Mouse (Mus musculus) neutrophil, adult 5-6 weeks (primary cell): Measurements from ENCODE around the gene Cdc6. TPM values are rescaled to one million over a fixed set of nuclear protein-coding genes. Genes with fewer than 3 reads are reported as not detected.
"Not testable (repeated sequence)": the region's sequence is repeated elsewhere in the genome, so short reads cannot be mapped to it uniquely, and the experiment has no call there.

Source experiments
- ATAC-seq: fragments of 151-379, 151-347 bp; 2 replicates; pipeline ENCODE4 v1.8.0; 2017; ENCODE audit warnings: mild to moderate bottlenecking, moderate TSS enrichment; ENCODE audit not compliant: insufficient number of reproducible peaks, poor library complexity, low FRiP score, severe bottlenecking; ENCODE audit errors: extremely low read depth
- total RNA-seq: library from RNA; stranded (forward); fragments of 200-1000 nt; gene quantifications from 2 replicates; pipeline ENCODE4 v1.2.3, GENCODE M21; 2017

Cdc6 gene
- total RNA-seq, 1 experiment from 2014 or later = 2.2 TPM

- no peak for ATAC-seq
Observed at GRCm38 (mm10) chr11:98928186-98928893, 20.7 kb downstream of the Cdc6 start.

DNA sequence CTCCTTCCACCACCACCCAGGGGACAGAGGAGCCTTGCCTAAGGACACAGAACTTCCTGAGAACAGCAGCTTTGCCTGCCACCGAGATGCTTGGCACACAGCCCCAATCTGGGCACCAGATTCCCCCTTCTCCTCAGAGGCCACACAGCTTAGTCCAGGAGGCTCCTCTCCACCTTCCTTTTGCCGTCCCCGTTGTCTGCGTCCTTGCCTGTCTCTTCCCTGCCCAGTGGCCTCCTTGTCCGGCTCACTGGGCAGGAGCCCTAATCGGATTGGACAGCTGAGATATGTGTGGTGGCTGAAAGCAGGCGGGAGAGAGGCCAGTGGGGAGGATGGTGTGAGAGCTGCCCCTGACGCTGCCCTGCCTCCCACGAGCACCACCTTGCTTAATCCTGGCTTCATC is 21.9 kb downstream of the Cdc6 start:
- ATAC-seq = no peak

- no peak for ATAC-seq
Observed at GRCm38 (mm10) chr11:98930127-98930601, 22.6 kb downstream of the Cdc6 start.

- no peak for ATAC-seq
Observed at GRCm38 (mm10) chr11:98930773-98931512, 23.3 kb downstream of the Cdc6 start.

DNA sequence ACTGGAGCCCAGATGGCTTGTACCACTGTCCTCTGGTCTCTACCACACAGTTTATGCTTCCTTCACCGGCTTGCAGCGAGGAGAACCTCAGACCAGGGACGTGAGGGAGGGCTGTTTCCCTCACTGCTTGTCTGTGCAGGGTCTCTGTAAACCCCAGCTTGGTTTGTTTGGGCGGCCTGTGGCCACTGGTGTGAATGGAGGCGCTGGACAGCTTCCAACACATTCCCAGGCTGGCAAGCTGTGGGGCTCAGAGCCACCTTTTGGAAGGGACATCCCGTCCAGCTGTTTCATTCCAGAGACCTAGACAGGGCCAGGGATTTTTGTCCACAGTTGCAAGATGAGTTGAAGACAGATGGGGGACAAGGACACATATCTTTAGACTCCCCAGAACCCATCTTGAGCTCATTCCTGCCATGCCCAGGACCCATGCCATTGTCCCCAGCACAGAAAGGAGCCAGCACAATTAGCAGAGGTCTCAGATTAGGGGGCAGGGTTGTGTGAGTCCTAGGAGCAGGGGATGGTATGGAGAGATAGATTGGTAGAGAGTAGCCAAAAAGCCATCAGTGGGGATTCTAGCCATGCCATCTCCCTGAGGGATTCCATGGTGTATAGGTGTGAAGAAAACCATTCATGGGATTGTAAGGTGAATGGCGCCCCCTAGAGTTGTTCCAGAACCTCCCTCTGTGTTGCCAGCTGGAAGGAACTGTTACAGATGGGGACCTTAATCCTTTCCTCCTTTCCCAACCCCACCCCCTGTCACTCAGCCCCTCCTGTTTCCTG is 24.1 kb downstream of the Cdc6 start:
- ATAC-seq = no peak

GRCm38 (mm10) chr11:98932293-98933091 is 24.9 kb downstream of the Cdc6 start:
- ATAC-seq = no peak

DNA sequence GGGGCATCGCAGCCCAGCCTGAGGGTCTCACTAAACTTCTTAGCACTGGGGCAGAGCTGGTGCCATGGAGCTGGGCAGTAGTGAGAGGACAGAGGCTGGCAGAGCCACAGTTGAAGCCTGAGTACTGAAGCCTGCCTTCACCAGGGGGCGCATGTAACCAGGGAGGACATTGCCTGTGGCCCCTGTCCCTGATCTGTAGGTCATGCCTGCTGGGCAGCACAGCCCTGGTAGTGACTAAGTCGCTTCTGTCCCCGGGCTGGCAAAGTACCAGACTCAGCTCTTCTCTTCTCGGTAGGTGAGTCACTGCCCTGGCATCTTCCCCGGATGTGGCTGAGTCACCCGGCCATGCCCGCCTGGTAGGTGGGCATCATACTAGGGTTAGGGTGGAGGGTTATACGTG is 25.6 kb downstream of the Cdc6 start:
- peak; percentile 75 for ATAC-seq

GRCm38 (mm10) chr11:98933847-98934246 is 26.2 kb downstream of the Cdc6 start:
- not testable (repeated sequence) for ATAC-seq

DNA sequence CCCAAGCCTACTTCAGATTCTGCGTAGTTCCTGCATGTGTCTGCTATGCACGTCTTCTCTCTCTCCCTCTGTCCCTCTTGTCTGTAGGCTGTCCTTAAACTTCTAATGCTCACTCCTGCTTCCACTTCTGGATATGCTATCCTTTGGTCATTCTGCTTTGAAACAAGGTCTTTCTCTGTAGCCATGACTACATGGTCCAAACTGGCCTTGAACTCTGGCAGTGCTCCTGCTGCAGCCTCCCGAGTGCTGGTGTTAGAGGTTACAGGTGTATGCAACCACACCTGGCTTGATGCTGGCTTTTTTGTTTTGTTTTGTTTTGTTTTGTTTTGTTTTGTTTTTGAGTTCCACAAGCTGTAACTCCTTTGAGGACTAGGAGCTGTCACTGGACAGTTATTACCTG is 26.8 kb downstream of the Cdc6 start:
- ATAC-seq = no peak

DNA sequence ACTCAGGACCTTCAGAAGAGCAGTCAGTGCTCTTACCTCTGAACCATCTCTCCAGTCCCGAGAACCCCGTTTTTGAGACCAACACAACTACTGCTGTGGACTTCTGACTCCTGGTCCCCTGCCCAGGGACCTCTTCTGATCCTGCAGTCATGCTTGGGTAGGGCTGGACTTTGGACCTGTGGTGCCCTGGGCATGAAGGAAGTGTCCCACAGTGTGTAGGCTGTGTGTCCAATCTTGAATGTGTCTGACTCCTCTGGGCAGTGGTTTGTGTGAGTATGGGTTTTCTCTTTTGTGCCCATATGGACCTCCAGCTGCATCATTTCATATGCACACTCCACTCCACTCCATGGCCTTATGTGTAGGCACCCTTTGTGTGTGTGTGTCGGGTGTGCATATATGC is 27.5 kb downstream of the Cdc6 start:
- ATAC-seq = no peak

GRCm38 (mm10) chr11:98936170-98936569 is 28.6 kb downstream of the Cdc6 start:
- ATAC-seq = no peak

- no peak for ATAC-seq
Observed at GRCm38 (mm10) chr11:98936606-98937409, 29.2 kb downstream of the Cdc6 start.

DNA sequence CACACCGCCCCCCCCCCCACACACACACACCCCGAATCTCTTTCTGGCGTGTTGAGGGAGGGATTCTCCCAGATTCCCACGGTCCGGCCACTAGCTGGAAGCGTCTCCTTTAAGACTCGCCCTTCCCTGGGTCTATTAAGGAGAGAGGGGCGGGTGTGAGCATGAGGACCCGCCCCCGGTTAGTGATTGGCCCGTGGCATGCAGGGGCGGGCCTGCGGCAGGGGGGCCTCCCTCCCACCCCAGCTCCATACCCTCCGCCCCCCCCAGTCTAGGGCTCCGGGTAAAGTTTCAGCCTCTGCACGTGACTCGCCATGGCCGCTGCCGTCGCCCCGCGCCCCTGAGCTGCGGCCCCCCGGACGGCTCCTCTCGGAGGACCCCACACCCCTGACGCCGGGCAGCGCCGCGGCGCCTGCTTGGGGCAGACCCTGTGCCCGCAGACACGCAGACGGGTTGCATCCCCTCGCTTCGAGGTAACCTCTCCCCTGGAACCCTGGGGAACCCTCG is 29.9 kb downstream of the Cdc6 start:
- peak; percentile 47 for ATAC-seq

- ATAC-seq = no peak
Observed at GRCm38 (mm10) chr11:98937914-98938694, 30.5 kb downstream of the Cdc6 start.

DNA sequence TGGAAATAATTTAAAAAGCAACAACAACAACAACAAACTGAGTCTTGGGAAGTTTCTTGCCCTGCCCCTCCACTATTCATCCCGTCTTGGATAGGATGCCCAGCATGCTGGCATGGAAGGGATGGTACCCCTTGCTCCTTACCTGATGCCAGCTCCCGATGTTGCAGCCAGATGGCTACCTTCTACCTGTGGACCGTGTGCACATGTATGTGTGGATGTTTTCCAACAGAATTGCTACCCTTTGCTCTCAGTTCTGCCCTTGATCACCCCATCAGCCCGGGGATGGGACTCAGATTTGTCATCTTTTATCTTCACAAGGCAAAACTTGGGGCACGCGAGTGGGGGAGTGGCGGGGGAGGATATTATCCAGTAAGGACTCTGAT is 31.1 kb downstream of the Cdc6 start:
- no peak for ATAC-seq

DNA sequence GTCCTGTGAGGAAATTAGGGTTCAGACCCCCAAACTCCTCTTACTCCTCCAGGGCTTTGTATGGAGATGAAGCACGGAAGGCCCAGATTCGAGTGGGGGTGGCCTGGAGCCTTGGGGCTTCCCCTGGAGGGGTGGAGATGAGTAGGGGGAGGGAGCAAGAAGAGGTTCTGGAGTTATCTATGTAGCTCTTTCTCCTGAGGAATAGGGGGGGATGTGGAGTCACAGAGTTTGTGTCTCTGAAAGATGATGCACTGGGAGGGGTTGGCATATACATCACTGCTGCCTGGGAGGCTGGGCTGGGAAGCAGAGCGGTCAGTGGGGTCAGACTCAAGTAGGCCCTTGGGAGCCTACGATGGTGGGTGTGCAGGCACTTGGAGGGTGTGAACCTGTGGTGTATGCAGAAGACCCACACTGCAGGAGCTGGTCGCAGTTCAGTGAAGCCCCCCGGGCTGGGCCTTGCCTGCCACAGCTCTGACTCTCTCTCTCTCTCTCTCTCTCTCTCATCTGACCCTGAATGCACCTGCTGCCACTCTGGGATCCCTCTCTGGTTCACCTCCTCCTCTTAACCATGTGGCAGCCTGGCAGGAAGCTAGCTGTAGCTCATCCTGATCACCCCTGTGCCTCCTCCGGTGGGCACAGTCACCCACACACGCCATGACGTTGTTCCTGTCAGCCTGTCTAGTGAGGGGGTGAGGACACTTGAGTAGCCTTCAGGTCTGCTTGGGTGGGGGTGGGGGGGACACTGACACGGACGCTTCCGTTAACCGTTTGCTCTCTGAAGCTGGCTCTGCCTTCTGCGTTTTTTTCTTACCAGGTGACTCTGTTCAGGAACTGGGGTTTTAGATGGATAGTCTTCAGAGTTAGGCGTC is 31.7 kb downstream of the Cdc6 start:
- peak; percentile 7; the same call in 1 of the 2 replicates for ATAC-seq
